Mouse (Mus musculus) neural tube, embryonic 12.5 days (tissue): ENCODE measurements around the gene Haus3. TPM values are rescaled to one million over a fixed set of nuclear protein-coding genes. Genes with fewer than 3 reads are reported as not detected.

Experiments
- ATAC-seq: fragments of 200-750 bp; cut with Nextera tagmentation; 2 replicates; pipeline ENCODE4 v1.8.0; 2017; ENCODE audit warnings: low read depth, mild to moderate bottlenecking, moderate TSS enrichment, moderate library complexity; ENCODE audit not compliant: low FRiP score
- H3K27ac ChIP-seq: fragments of 300-500 bp; sonication (generic); 2 replicates; pipeline ENCODE4 v1.5.1; 2016
- H3K27me3 ChIP-seq: fragments of 300-500 bp; sonication (generic); replicated peaks from 2 replicates; pipeline ENCODE4 v1.6.1; 2016; ENCODE audit warnings: mild to moderate bottlenecking
- H3K36me3 ChIP-seq: fragments of 300-500 bp; sonication (generic); 2 replicates; pipeline ENCODE4 v1.6.1; 2016; ENCODE audit warnings: mild to moderate bottlenecking
- H3K4me1 ChIP-seq: fragments of 300-500 bp; sonication (generic); 2 replicates; pipeline ENCODE4 v1.6.1; 2016
- H3K4me2 ChIP-seq: fragments of 300-500 bp; sonication (generic); replicated peaks from 2 replicates; pipeline ENCODE4 v1.6.1; 2016; ENCODE audit warnings: mild to moderate bottlenecking
- H3K4me3 ChIP-seq: fragments of 300-500 bp; sonication (generic); 2 replicates; pipeline ENCODE4 v1.5.1; 2016
- H3K9ac ChIP-seq: fragments of 300-500 bp; sonication (generic); 2 replicates; pipeline ENCODE4 v1.6.1; 2016; ENCODE audit warnings: mild to moderate bottlenecking
- H3K9me3 ChIP-seq: fragments of 300-500 bp; sonication (generic); 2 replicates; pipeline ENCODE4 v1.6.1; 2016; ENCODE audit warnings: mild to moderate bottlenecking
- WGBS: fragments of 180-500 bp; shearing (Covaris S2); methylation state at CpG from one replicate; pipeline ENCODE4 v1.1.7; 2016; 5-methylcytosine and 5-hydroxymethylcytosine counted together
- polyA plus RNA-seq: library from polyadenylated mRNA; unstranded; fragments of >200 nt; fragmentation: Nextera tagmentation; extraction: Ambion mirVana; gene quantifications from 2 replicates; pipeline ENCODE4 v1.2.1, GENCODE M21; 2016

The Haus3 gene
- polyA plus RNA-seq, 1 experiment from 2014 or later = 31.6 TPM

- Histone ChIP-seq H3K4me3 (peak overlapping the region; percentile 94), H3K27ac (no peak overlapping the region), H3K4me1 (peaks cover 35% of the 10 kb centered on the region), H3K27me3 (no peaks in the 10 kb centered on the region), H3K4me2 (peak overlapping the region; percentile 87), H3K36me3 (peaks cover 14% of the 10 kb centered on the region), H3K9ac (peak overlapping the region; percentile 82), H3K9me3 (no peaks in the 10 kb centered on the region)
- no peak for ATAC-seq
These were observed 16.5 kb upstream of the Haus3 start for GRCm38 (mm10) chr5:34185791-34186190.

- WGBS = 97% methylated on average over 1 of the region's 1 CpGs
- Histone ChIP-seq H3K4me1 (peaks cover 35% of the 10 kb centered on the region), H3K4me3 (no peak overlapping the region), H3K9me3 (no peaks in the 10 kb centered on the region), H3K27ac (no peak overlapping the region), H3K4me2 (peak overlapping the region; percentile 87), H3K9ac (0 out of 2 replicates have a peak overlapping the region, but pooled peaks have one; percentile 0), H3K27me3 (no peaks in the 10 kb centered on the region), H3K36me3 (peaks cover 19% of the 10 kb centered on the region)
- ATAC-seq = no peak
These were observed 15.8 kb upstream of the Haus3 start for GRCm38 (mm10) chr5:34185051-34185580.

GRCm38 (mm10) chr5:34183976-34184375 lies 14.6 kb upstream of the Haus3 start:
- Histone ChIP-seq H3K4me2 (peak overlapping the region; percentile 9; the same call in 1 of the 2 replicates), H3K4me1 (peaks cover 35% of the 10 kb centered on the region), H3K4me3 (no peak overlapping the region), H3K27me3 (no peaks in the 10 kb centered on the region), H3K9ac (no peak overlapping the region), H3K9me3 (no peaks in the 10 kb centered on the region), H3K27ac (no peak overlapping the region), H3K36me3 (peaks cover 22% of the 10 kb centered on the region)
- WGBS = 91% methylated on average over 3 of the region's 3 CpGs
- ATAC-seq = no peak

GRCm38 (mm10) chr5:34183156-34183880 lies 14.0 kb upstream of the Haus3 start:
- H3K9ac ChIP-seq = no peak overlapping the region
- H3K36me3 ChIP-seq = peaks cover 28% of the 10 kb centered on the region
- no peak overlapping the region for H3K4me2 ChIP-seq
- WGBS = 87% methylated on average over 5 of the region's 5 CpGs
- H3K4me1 ChIP-seq = peaks cover 32% of the 10 kb centered on the region
- no peak overlapping the region for H3K27ac ChIP-seq
- no peak overlapping the region for H3K4me3 ChIP-seq
- H3K27me3 ChIP-seq = no peaks in the 10 kb centered on the region
- no peaks in the 10 kb centered on the region for H3K9me3 ChIP-seq
- no peak for ATAC-seq

GRCm38 (mm10) chr5:34182486-34182885 lies 13.2 kb upstream of the Haus3 start:
- Histone ChIP-seq H3K27me3 (no peaks in the 10 kb centered on the region), H3K4me2 (no peak overlapping the region), H3K4me3 (no peak overlapping the region), H3K4me1 (peaks cover 29% of the 10 kb centered on the region), H3K9me3 (no peaks in the 10 kb centered on the region), H3K27ac (no peak overlapping the region), H3K36me3 (peaks cover 36% of the 10 kb centered on the region), H3K9ac (0 out of 2 replicates have a peak overlapping the region, but pooled peaks have one; percentile 8)
- no peak for ATAC-seq
- 87% methylated on average over 3 of the region's 3 CpGs for WGBS

GRCm38 (mm10) chr5:34177821-34178220 lies 8.5 kb upstream of the Haus3 start:
- Histone ChIP-seq H3K27ac (no peak overlapping the region), H3K9ac (no peak overlapping the region), H3K4me1 (0 out of 2 replicates have a peak, but pooled peaks cover under 1% of the 10 kb centered on the region), H3K36me3 (peaks cover 73% of the 10 kb centered on the region), H3K27me3 (no peaks in the 10 kb centered on the region), H3K4me2 (no peak overlapping the region), H3K9me3 (no peaks in the 10 kb centered on the region), H3K4me3 (no peak overlapping the region)
- ATAC-seq = no peak
- WGBS = 94% methylated on average over 4 of the region's 4 CpGs

- no peak for ATAC-seq
- Histone ChIP-seq H3K27me3 (no peaks in the 10 kb centered on the region), H3K9ac (no peak overlapping the region), H3K4me1 (no peaks in the 10 kb centered on the region), H3K9me3 (no peaks in the 10 kb centered on the region), H3K36me3 (peaks cover 67% of the 10 kb centered on the region), H3K4me2 (no peak overlapping the region), H3K4me3 (no peak overlapping the region), H3K27ac (no peak overlapping the region)
- WGBS = 100% methylated on average over 2 of the region's 2 CpGs
These were observed 7.8 kb upstream of the Haus3 start for GRCm38 (mm10) chr5:34177091-34177490.

- Histone ChIP-seq H3K27ac (no peak overlapping the region), H3K4me2 (no peak overlapping the region), H3K9me3 (no peaks in the 10 kb centered on the region), H3K36me3 (peaks cover 65% of the 10 kb centered on the region), H3K9ac (no peak overlapping the region), H3K4me3 (no peak overlapping the region), H3K4me1 (no peaks in the 10 kb centered on the region), H3K27me3 (no peaks in the 10 kb centered on the region)
- WGBS = 80% methylated on average over 10 of the region's 10 CpGs
- no peak for ATAC-seq
These were observed 7.4 kb upstream of the Haus3 start for GRCm38 (mm10) chr5:34176691-34177090.

- no peaks in the 10 kb centered on the region for H3K27me3 ChIP-seq
- H3K36me3 ChIP-seq = peaks cover 62% of the 10 kb centered on the region
- no peak for ATAC-seq
- no peak overlapping the region for H3K27ac ChIP-seq
- no peaks in the 10 kb centered on the region for H3K9me3 ChIP-seq
- H3K4me1 ChIP-seq = no peaks in the 10 kb centered on the region; the same call in 1 of the 2 replicates
- H3K9ac ChIP-seq = no peak overlapping the region
- no peak overlapping the region for H3K4me2 ChIP-seq
- 12% methylated on average over 5 of the region's 5 CpGs for WGBS
- no peak overlapping the region for H3K4me3 ChIP-seq
These were observed 6.0 kb upstream of the Haus3 start for GRCm38 (mm10) chr5:34175403-34175694.

- Histone ChIP-seq H3K27me3 (no peaks in the 10 kb centered on the region), H3K27ac (no peak overlapping the region), H3K36me3 (peaks cover 57% of the 10 kb centered on the region), H3K9me3 (no peaks in the 10 kb centered on the region), H3K4me1 (no peaks in the 10 kb centered on the region; the same call in 1 of the 2 replicates), H3K4me2 (no peak overlapping the region), H3K4me3 (no peak overlapping the region), H3K9ac (no peak overlapping the region)
- WGBS = 65% methylated on average over 5 of the region's 5 CpGs
- ATAC-seq = no peak
These were observed 5.4 kb upstream of the Haus3 start for GRCm38 (mm10) chr5:34174550-34175402.

GRCm38 (mm10) chr5:34174021-34174420 lies 4.7 kb upstream of the Haus3 start:
- no peak for ATAC-seq
- WGBS = 90% methylated on average over 2 of the region's 2 CpGs
- Histone ChIP-seq H3K27ac (no peak overlapping the region), H3K9ac (no peak overlapping the region), H3K36me3 (peaks cover 57% of the 10 kb centered on the region), H3K4me1 (no peaks in the 10 kb centered on the region; the same call in 1 of the 2 replicates), H3K9me3 (no peaks in the 10 kb centered on the region), H3K27me3 (no peaks in the 10 kb centered on the region), H3K4me3 (no peak overlapping the region), H3K4me2 (no peak overlapping the region)

- peaks cover 4% of the 10 kb centered on the region; the same call in 1 of the 2 replicates for H3K4me1 ChIP-seq
- H3K4me2 ChIP-seq = no peak overlapping the region
- no peak overlapping the region for H3K4me3 ChIP-seq
- no peak overlapping the region for H3K9ac ChIP-seq
- no peaks in the 10 kb centered on the region for H3K9me3 ChIP-seq
- ATAC-seq = no peak
- H3K27ac ChIP-seq = no peak overlapping the region
- 78% methylated on average over 4 of the region's 4 CpGs for WGBS
- peaks cover 27% of the 10 kb centered on the region for H3K36me3 ChIP-seq
- no peaks in the 10 kb centered on the region for H3K27me3 ChIP-seq
These were observed 1.4 kb upstream of the Haus3 start for GRCm38 (mm10) chr5:34170726-34171125.
